Mouse (Mus musculus) kidney, adult 9 months (tissue): ENCODE measurements around the gene Dnajc5g.

Experiments
- DNase-seq: peaks from one replicate; pipeline ENCODE4 v3.0.0; 2022

The Dnajc5g gene

GRCm38 (mm10) chr5:31110781-31111180 is 4.7 kb downstream of the Dnajc5g start:
- DNase-seq, result peak; percentile 9

- DNase-seq, result no peak
Observed at GRCm38 (mm10) chr5:31116354-31116753, 10.3 kb downstream of the Dnajc5g start, which contains the start of gene Trim54. Gene Trim54 (plus strand): TSS chr5:31116712.

- no peak for DNase-seq
Observed at GRCm38 (mm10) chr5:31116912-31117311, 10.8 kb downstream of the Dnajc5g start.

- no peak for DNase-seq
Observed at GRCm38 (mm10) chr5:31121111-31121510, 15.0 kb downstream of the Dnajc5g start.

GRCm38 (mm10) chr5:31123481-31123880 is 17.4 kb downstream of the Dnajc5g start:
- DNase-seq, result no peak

- no peak for DNase-seq
Observed at GRCm38 (mm10) chr5:31126050-31126449, 20.0 kb downstream of the Dnajc5g start.

- DNase-seq, result no peak
Observed at GRCm38 (mm10) chr5:31136730-31137424, 30.8 kb downstream of the Dnajc5g start.

GRCm38 (mm10) chr5:31137658-31138057 is 31.6 kb downstream of the Dnajc5g start:
- DNase-seq, result no peak

GRCm38 (mm10) chr5:31138241-31138967 is 32.3 kb downstream of the Dnajc5g start, which contains the start of gene Ucn:
Gene Ucn (minus strand): TSS chr5:31138829.
- DNase-seq, result no peak

- DNase-seq, result no peak
Observed at GRCm38 (mm10) chr5:31138968-31139425, 32.9 kb downstream of the Dnajc5g start.

- DNase-seq, result no peak
Observed at GRCm38 (mm10) chr5:31149781-31150180, 43.7 kb downstream of the Dnajc5g start.

GRCm38 (mm10) chr5:31151746-31152145 is 45.7 kb downstream of the Dnajc5g start:
- DNase-seq, result no peak

GRCm38 (mm10) chr5:31153516-31154151 is 47.5 kb downstream of the Dnajc5g start:
- no peak for DNase-seq

GRCm38 (mm10) chr5:31154152-31154553 is 48.1 kb downstream of the Dnajc5g start, which contains the start of gene Mpv17:
Gene Mpv17 (minus strand): TSS chr5:31154251.
- peak; percentile 93 for DNase-seq
